In genomic region chr2:28640461-28641424, GRCm38 (mm10) we compare ENCODE assay signal across 8 mouse cellular contexts. TPM values are rescaled to one million over a fixed set of nuclear protein-coding genes. Genes with fewer than 3 reads are reported as not detected.
DNase-seq lines count a peak whose midpoint lies in the region; ATAC-seq and TF ChIP-seq lines count a peak whose summit lies in the region.

Tsc1 (plus strand) TSS chr2:28641228.

- H3K36me3 ChIP-seq in C2C12 (ENCODE audit: control insufficient read depth, insufficient read depth) (no peaks in the 10 kb centered on the region), myocyte (ENCODE audit: control insufficient read depth, insufficient read depth) (no peaks in the 10 kb centered on the region)
- no peaks in the 10 kb centered on the region; the same call in 1 of the 2 replicates for H3K36me3 ChIP-seq in erythroblast, embryonic 14.5 days (ENCODE audit: control insufficient read depth)
- no peaks in the 10 kb centered on the region for H3K36me3 ChIP-seq in heart, embryonic 11.5 days (ENCODE audit: control insufficient read depth, insufficient read depth, low read length)
- H3K36me3 ChIP-seq in kidney, embryonic 16.5 days (ENCODE audit: insufficient read depth, low read length) = no peaks in the 10 kb centered on the region
- no peaks in the 10 kb centered on the region for H3K36me3 ChIP-seq in liver, adult 2 months (ENCODE audit: control insufficient read depth, insufficient read depth, low read length)
- H3K36me3 ChIP-seq in splenic B cell, adult 2 months (ENCODE audit: control insufficient read depth, insufficient read depth, low read length, poor library complexity, severe bottlenecking) = no peaks in the 10 kb centered on the region

- TF ChIP-seq POLR2A in brain, embryonic 14.5 days (IDR thresholded peaks at IDR 0.05; ENCODE audit: borderline replicate concordance, extremely low read depth, insufficient read depth, insufficient read length, poor library complexity, severe bottlenecking) = peak; percentile 73; the same call in 1 of the 2 replicates
- TF ChIP-seq POLR2A in liver, adult 2 months (IDR thresholded peaks at IDR 0.05; ENCODE audit: extremely low read depth, insufficient read depth, low read length) = peak; percentile 74
- TF ChIP-seq POLR2A in myocyte (IDR thresholded peaks at IDR 0.05; ENCODE audit: insufficient read length, low read depth) = peak; percentile 79

- H3K27ac ChIP-seq in heart, embryonic 11.5 days (ENCODE audit: low read depth, low read length) = peak within 1 kb of the TSS; percentile 88
- H3K27ac ChIP-seq in kidney, embryonic 16.5 days (ENCODE audit: low read length) = peak within 1 kb of the TSS; percentile 92
- H3K27ac ChIP-seq in liver, adult 2 months (replicated peaks; ENCODE audit: insufficient read depth, low read depth, low read length) = peak within 1 kb of the TSS; percentile 94

- H3ac ChIP-seq in C2C12 (ENCODE audit: control insufficient read depth, insufficient read length, low read depth) (peak within 1 kb of the TSS; percentile 81), myocyte (ENCODE audit: control insufficient read depth, insufficient read length) (peak within 1 kb of the TSS; percentile 21)

- ATAC-seq in heart, embryonic 11.5 days (replicated peaks; ENCODE audit: insufficient number of reproducible peaks, low FRiP score, low TSS enrichment) = peak; percentile 92
- ATAC-seq in kidney, embryonic 16.5 days (ENCODE audit: low FRiP score, low TSS enrichment) = peak; percentile 93

- no peaks in the 10 kb centered on the region for H3K9me3 ChIP-seq in erythroblast, embryonic 14.5 days (ENCODE audit: control insufficient read depth, low read length)
- no peaks in the 10 kb centered on the region for H3K9me3 ChIP-seq in heart, embryonic 11.5 days (replicated peaks; ENCODE audit: control insufficient read depth, low read length)
- no peaks in the 10 kb centered on the region for H3K9me3 ChIP-seq in kidney, embryonic 16.5 days (ENCODE audit: low read length)

- peak; percentile 99 for DNase-seq in brain, embryonic 14.5 days (ENCODE audit: low read depth)
- peak; percentile 87 for DNase-seq in liver, adult 2 months (ENCODE audit: extremely low read depth, low read depth, low spot score)
- DNase-seq in splenic B cell, adult 2 months (ENCODE audit: low read depth, low spot score) = peak; percentile 98

- H3K27me3 ChIP-seq in C2C12 (ENCODE audit: control insufficient read depth, insufficient read depth, insufficient read length) (no peaks in the 10 kb centered on the region), myocyte (ENCODE audit: control insufficient read depth, insufficient read depth, insufficient read length) (no peaks in the 10 kb centered on the region)
- H3K27me3 ChIP-seq in erythroblast, embryonic 14.5 days (ENCODE audit: control insufficient read depth) = no peaks in the 10 kb centered on the region
- H3K27me3 ChIP-seq in heart, embryonic 11.5 days (ENCODE audit: control insufficient read depth, insufficient read depth, low read length) = no peaks in the 10 kb centered on the region
- H3K27me3 ChIP-seq in kidney, embryonic 16.5 days (ENCODE audit: insufficient read depth, low read length) = no peaks in the 10 kb centered on the region
- H3K27me3 ChIP-seq in liver, adult 2 months (ENCODE audit: control insufficient read depth, insufficient read depth, low read length) = no peaks in the 10 kb centered on the region
- no peaks in the 10 kb centered on the region for H3K27me3 ChIP-seq in splenic B cell, adult 2 months (ENCODE audit: control insufficient read depth, insufficient read depth, low read length, poor library complexity, severe bottlenecking)

- H3K4me3 ChIP-seq in C2C12 (ENCODE audit: insufficient read depth, poor library complexity, severe bottlenecking) = peak within 1 kb of the TSS; percentile 86
- H3K4me3 ChIP-seq in erythroblast, embryonic 14.5 days (replicated peaks) = peak within 1 kb of the TSS; percentile 94
- peak within 1 kb of the TSS; percentile 86 for H3K4me3 ChIP-seq in heart, embryonic 11.5 days (ENCODE audit: low read depth, low read length)
- H3K4me3 ChIP-seq in kidney, embryonic 16.5 days (ENCODE audit: low read length) = peak within 1 kb of the TSS; percentile 99
- H3K4me3 ChIP-seq in liver, adult 2 months (ENCODE audit: insufficient read depth, low read depth, low read length) = peak within 1 kb of the TSS; percentile 82
- peak within 1 kb of the TSS; percentile 67 for H3K4me3 ChIP-seq in myocyte

- H3K4me2 ChIP-seq in heart, embryonic 11.5 days = peak within 1 kb of the TSS; percentile 89
- peak within 1 kb of the TSS; percentile 90 for H3K4me2 ChIP-seq in kidney, embryonic 16.5 days (replicated peaks; ENCODE audit: low read depth, low read length)
- H3K4me2 ChIP-seq in myocyte (ENCODE audit: low read depth) = peak within 1 kb of the TSS; percentile 98

- H3K79me3 ChIP-seq in C2C12 (ENCODE audit: low read depth) = peaks cover 18% of the 10 kb centered on the region

- H3K79me2 ChIP-seq in C2C12 (ENCODE audit: control insufficient read depth, insufficient read depth) = peaks cover 44% of the 10 kb centered on the region
- peaks cover 16% of the 10 kb centered on the region; the same call in 1 of the 2 replicates for H3K79me2 ChIP-seq in liver, adult 2 months (ENCODE audit: control insufficient read depth, insufficient read depth, low read length)
- H3K79me2 ChIP-seq in myocyte (ENCODE audit: control insufficient read depth, insufficient read depth) = peaks cover 41% of the 10 kb centered on the region

- TF ChIP-seq CTCF in C2C12 (IDR thresholded peaks at IDR 0.05; ENCODE audit: control insufficient read depth, insufficient read depth, insufficient read length) = no peak
- no peak for TF ChIP-seq CTCF in brain, embryonic 14.5 days (IDR thresholded peaks at IDR 0.05; ENCODE audit: borderline replicate concordance, extremely low read depth, insufficient read depth, insufficient read length)
- no peak for TF ChIP-seq CTCF in liver, adult 2 months (IDR thresholded peaks at IDR 0.05; ENCODE audit: low read depth, low read length)

- WGBS in heart, embryonic 11.5 days (ENCODE audit: insufficient replicate concordance) = 2% methylated on average over 46 of the region's 47 CpGs
- WGBS in kidney, embryonic 16.5 days = 2% methylated on average over 46 of the region's 47 CpGs
- 2% methylated on average over 45 of the region's 47 CpGs for WGBS in liver, adult 2 months

- peaks cover 55% of the 10 kb centered on the region for H3K4me1 ChIP-seq in erythroblast, embryonic 14.5 days (ENCODE audit: control insufficient read depth)
- peaks cover 17% of the 10 kb centered on the region for H3K4me1 ChIP-seq in heart, embryonic 11.5 days (ENCODE audit: control insufficient read depth, insufficient read depth, low read length)
- peaks cover 33% of the 10 kb centered on the region for H3K4me1 ChIP-seq in kidney, embryonic 16.5 days (ENCODE audit: insufficient read depth, low read length)
- peaks cover 6% of the 10 kb centered on the region for H3K4me1 ChIP-seq in liver, adult 2 months (ENCODE audit: control insufficient read depth, insufficient read depth, low read length)

- H3K9ac ChIP-seq in heart, embryonic 11.5 days (ENCODE audit: low read depth, low read length) = peak within 1 kb of the TSS; percentile 87
- peak within 1 kb of the TSS; percentile 93 for H3K9ac ChIP-seq in kidney, embryonic 16.5 days (replicated peaks; ENCODE audit: low read length)
- H3K9ac ChIP-seq in liver, adult 2 months (ENCODE audit: low read depth, low read length) = peak within 1 kb of the TSS; percentile 88

TF ChIP-seq in C2C12, 6 proteins besides CTCF, POLR2A, EP300 and RAD21:
- TF ChIP-seq USF1 (IDR thresholded peaks at IDR 0.05; ENCODE audit: low read depth) (peak; percentile 86), FOSL1 (IDR thresholded peaks at IDR 0.05; ENCODE audit: insufficient read depth, low read length, poor library complexity, severe bottlenecking) (no peak), MYOD1 (IDR thresholded peaks at IDR 0.05; ENCODE audit: control insufficient read depth, insufficient read length, low read depth) (no peak), CEBPB (IDR thresholded peaks at IDR 0.05; ENCODE audit: low read depth) (no peak), MYOG (IDR thresholded peaks at IDR 0.05; ENCODE audit: control insufficient read depth, extremely low read depth, insufficient read length) (no peak), MAX (IDR thresholded peaks at IDR 0.05) (no peak)

TF ChIP-seq in myocyte, 11 proteins besides CTCF, POLR2A, EP300 and RAD21:
- TF ChIP-seq MAX (IDR thresholded peaks at IDR 0.05; ENCODE audit: low read depth) = no peak
- no peak for TF ChIP-seq TCF3 (IDR thresholded peaks at IDR 0.05; ENCODE audit: insufficient read length, low read depth)
- TF ChIP-seq TCF12 (IDR thresholded peaks at IDR 0.05; ENCODE audit: insufficient read depth, poor library complexity, severe bottlenecking) = no peak
- TF ChIP-seq MYOG (IDR thresholded peaks at IDR 0.05; ENCODE audit: control insufficient read depth in 1 of 3, insufficient read depth in 1 of 3, insufficient read length in 2 of 3, low read depth in 2 of 3) = peak in 1 of 3 experiments; percentile 61
- peak; percentile 81 for TF ChIP-seq USF1 (IDR thresholded peaks at IDR 0.05; ENCODE audit: low read depth)
- peak; percentile 79 for TF ChIP-seq POLR2AphosphoS2 (IDR thresholded peaks at IDR 0.05; ENCODE audit: insufficient read length, low read depth)
- TF ChIP-seq CEBPB (IDR thresholded peaks at IDR 0.05; ENCODE audit: insufficient read depth, poor library complexity, severe bottlenecking) = no peak
- TF ChIP-seq SRF (IDR thresholded peaks at IDR 0.05; ENCODE audit: control insufficient read depth, insufficient read length, low read depth) = no peak
- TF ChIP-seq E2F4 (IDR thresholded peaks at IDR 0.05; ENCODE audit: insufficient read depth) = peak; percentile 21
- TF ChIP-seq REST (IDR thresholded peaks at IDR 0.05; ENCODE audit: insufficient read depth, insufficient read length) = peak; percentile 45
- peak in 2 of 3 experiments; percentile 15 to 42 for TF ChIP-seq MYOD1 (IDR thresholded peaks at IDR 0.05; ENCODE audit: control insufficient read depth in 1 of 3, insufficient read length in 2 of 3, low read depth in 2 of 3)

RNA-seq across cellular contexts. Expression of gene Tsc1, which starts in this region (rescaled TPM):
- polyA plus RNA-seq in C2C12 (2012; fragmentation: generic; extraction: Trizol) (6.9 TPM), myocyte (2012; fragmentation: generic; extraction: Trizol) (7.6 TPM)
- 35.8 and 40.6 TPM in 2 replicates for polyA plus RNA-seq in brain, embryonic 14.5 days (2012; rRNA removed)
- polyA plus RNA-seq in erythroblast, embryonic 14.5 days (2012) = 0.56 and 0.79 TPM in 2 replicates
- 14.2 and 16.2 TPM in 2 replicates for polyA plus RNA-seq in heart, embryonic 11.5 days (2014; fragmentation: Nextera tagmentation; extraction: Ambion mirVana)
- polyA plus RNA-seq in kidney, embryonic 16.5 days (2015; fragmentation: Nextera tagmentation; extraction: Ambion mirVana) = 23.1 and 23.3 TPM in 2 replicates
- 14.4 and 19.8 TPM in 2 replicates for total RNA-seq in liver, adult 2 months (2014; rRNA removed)
- polyA plus RNA-seq in liver, adult 2 months (2012; rRNA removed) = 8.6 and 10.0 TPM in 2 replicates

Comparison
In these comparisons a context has a peak if more than half of its experiments do, and no peak if none do; other contexts are left out.
1. Peak in every context shown above with its lines: DNase-seq, ATAC-seq, H3K4me3 ChIP-seq and H3K27ac ChIP-seq.